Mouse (Mus musculus): ENCODE data around the gene Gm10097.

- TF ChIP-seq POLR2A (IDR thresholded peaks at IDR 0.05; ENCODE audit: borderline replicate concordance, extremely low read depth, insufficient read depth, insufficient read length, poor library complexity, severe bottlenecking) (no peak), CTCF (IDR thresholded peaks at IDR 0.05; ENCODE audit: borderline replicate concordance, extremely low read depth, insufficient read depth, insufficient read length) (no peak)
Measured at GRCm38 (mm10) chr10:5070168-5070940, 1.4 kb downstream of the Gm10097 start.
